Mouse (Mus musculus) limb, embryonic 14.5 days (tissue): ENCODE measurements around the gene Trim15. TPM values are rescaled to one million over a fixed set of nuclear protein-coding genes. Genes with fewer than 3 reads are reported as not detected.
A peak's percentile ranks its signal among the peaks of the same experiment; 100 is the strongest.

Experiments used
- ATAC-seq: fragments of 200-750 bp; cut with Nextera tagmentation; 2 replicates; pipeline ENCODE4 v1.8.0; 2017; ENCODE audit warnings: low read depth, moderate number of reproducible peaks, moderate TSS enrichment; ENCODE audit not compliant: low FRiP score
- DNase-seq: peaks from one replicate; pipeline ENCODE4 v3.0.0-alpha.2; 2015; ENCODE audit warnings: low spot score
- H3K27ac ChIP-seq: fragments of 300-500 bp; sonication (generic); replicated peaks from 2 replicates; pipeline ENCODE4 v1.5.1; 2014; ENCODE audit warnings: low read depth, mild to moderate bottlenecking, low read length, moderate library complexity, mixed read lengths
- H3K27me3 ChIP-seq: fragments of 300-500 bp; sonication (generic); 2 replicates; pipeline ENCODE4 v1.6.1; 2014; ENCODE audit warnings: low read length, mixed read lengths; ENCODE audit not compliant: control insufficient read depth, insufficient read depth
- H3K36me3 ChIP-seq: fragments of 300-500 bp; sonication (generic); 2 replicates; pipeline ENCODE4 v1.6.1; 2014; ENCODE audit warnings: mild to moderate bottlenecking, low read length, moderate library complexity, mixed read lengths; ENCODE audit not compliant: control insufficient read depth, insufficient read depth
- H3K4me1 ChIP-seq: fragments of 300-500 bp; sonication (generic); 2 replicates; pipeline ENCODE4 v1.6.1; 2014; ENCODE audit warnings: antibody characterized with exemption, low read length, mixed read lengths; ENCODE audit not compliant: control insufficient read depth, insufficient read depth
- H3K4me2 ChIP-seq: fragments of 300-500 bp; sonication (generic); replicated peaks from 2 replicates; pipeline ENCODE4 v1.6.1; 2014; ENCODE audit warnings: low read depth, mild to moderate bottlenecking, low read length, moderate library complexity; ENCODE audit not compliant: severe bottlenecking
- H3K4me3 ChIP-seq: fragments of 300-500 bp; sonication (generic); replicated peaks from 2 replicates; pipeline ENCODE4 v1.5.1; 2014; ENCODE audit warnings: low read length
- H3K9ac ChIP-seq: fragments of 300-500 bp; sonication (generic); 2 replicates; pipeline ENCODE4 v1.6.1; 2014; ENCODE audit warnings: mild to moderate bottlenecking, low read depth, low read length, moderate library complexity; ENCODE audit not compliant: severe bottlenecking
- H3K9me3 ChIP-seq: fragments of 300-500 bp; sonication (generic); 2 replicates; pipeline ENCODE4 v1.6.1; 2016; ENCODE audit warnings: low read length; ENCODE audit not compliant: control insufficient read depth
- POLR2A ChIP-seq: fragments of 200-500 bp; IDR thresholded peaks from 2 replicates; pipeline ENCODE4 v1.8.0; 2012; ENCODE audit warnings: inconsistent platforms, mild to moderate bottlenecking, moderate library complexity, borderline replicate concordance; ENCODE audit not compliant: insufficient read depth, insufficient read length; ENCODE audit errors: extremely low read depth
- WGBS: fragments of 180-500 bp; shearing (Covaris S2); extraction: QIAGEN DNeasy Blood & Tissue Kit; methylation state at CpG from one replicate; pipeline ENCODE4 v1.1.7; 2014; 5-methylcytosine and 5-hydroxymethylcytosine counted together
- polyA plus RNA-seq, 2 experiments: library from polyadenylated mRNA; depleted of rRNA in 1 of 2; stranded (reverse) in 1 of 2; unstranded in 1 of 2; fragments of >200 nt; fragmentation: Nextera tagmentation in 1 of 2; extraction: Ambion mirVana in 1 of 2; gene quantifications; 2 replicates each; pipeline versions ENCODE4 v1.2.1 to v1.2.3; 2012 to 2014

Gene Trim15
- polyA plus RNA-seq, 2 experiments, result 0.21 TPM; not detected in 1

DNA sequence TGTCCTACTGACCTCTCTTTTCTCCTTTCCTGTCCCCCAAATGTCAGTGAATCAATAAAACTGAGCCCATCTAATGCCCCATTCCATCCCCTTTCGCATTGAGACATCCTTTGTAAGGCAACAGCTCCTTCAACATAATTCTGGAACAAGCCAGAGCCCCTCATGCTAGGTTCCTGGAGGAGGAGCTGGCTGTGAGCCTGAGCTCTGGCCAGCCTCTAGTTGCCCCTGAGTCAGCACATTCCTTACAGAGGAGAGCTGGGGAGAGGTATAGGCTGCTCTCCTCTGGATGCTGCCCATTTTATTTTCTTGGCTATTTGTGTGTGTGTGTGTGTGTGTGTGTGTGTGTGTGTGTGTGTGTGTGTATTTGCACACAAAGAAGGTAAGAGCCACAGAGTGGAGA is 41.2 kb upstream of the Trim15 start:
- TF ChIP-seq POLR2A, result no peak
- DNase-seq, result peak; percentile 28
- Histone ChIP-seq H3K4me1 (no peaks in the 10 kb centered on the region), H3K27ac (no peak overlapping the region), H3K9ac (no peak overlapping the region), H3K4me3 (no peak overlapping the region), H3K9me3 (no peaks in the 10 kb centered on the region), H3K36me3 (no peaks in the 10 kb centered on the region), H3K4me2 (no peak overlapping the region), H3K27me3 (no peaks in the 10 kb centered on the region)
- ATAC-seq, result no peak
- WGBS, result 40% methylated on average over 1 of the region's 1 CpGs

DNA sequence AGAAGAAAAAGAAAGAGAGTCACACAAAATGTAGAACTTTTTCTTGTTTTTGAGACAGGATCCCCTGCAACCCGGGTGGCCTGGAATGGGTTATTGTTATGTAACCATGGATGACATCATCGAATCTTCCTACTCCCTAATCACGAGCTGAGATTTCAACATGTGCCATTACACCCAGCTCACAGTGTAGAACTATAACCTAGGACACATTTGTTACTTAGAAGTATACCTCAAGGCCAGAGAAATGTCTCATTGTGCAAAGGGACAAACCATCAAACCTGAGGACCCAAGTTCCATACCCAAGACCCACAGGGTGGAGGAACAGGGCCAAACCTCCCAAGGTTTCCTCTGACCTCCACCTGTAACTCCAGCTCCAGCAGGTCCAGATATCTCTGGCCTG is 36.6 kb upstream of the Trim15 start:
- Histone ChIP-seq H3K27ac (no peak overlapping the region), H3K36me3 (no peaks in the 10 kb centered on the region), H3K4me3 (no peak overlapping the region), H3K4me2 (no peak overlapping the region), H3K9me3 (no peaks in the 10 kb centered on the region), H3K9ac (no peak overlapping the region), H3K27me3 (no peaks in the 10 kb centered on the region), H3K4me1 (no peaks in the 10 kb centered on the region)
- ATAC-seq (no peak), DNase-seq (no peak)
- no peak for TF ChIP-seq POLR2A
- WGBS, result 75% methylated on average over 3 of the region's 3 CpGs

DNA sequence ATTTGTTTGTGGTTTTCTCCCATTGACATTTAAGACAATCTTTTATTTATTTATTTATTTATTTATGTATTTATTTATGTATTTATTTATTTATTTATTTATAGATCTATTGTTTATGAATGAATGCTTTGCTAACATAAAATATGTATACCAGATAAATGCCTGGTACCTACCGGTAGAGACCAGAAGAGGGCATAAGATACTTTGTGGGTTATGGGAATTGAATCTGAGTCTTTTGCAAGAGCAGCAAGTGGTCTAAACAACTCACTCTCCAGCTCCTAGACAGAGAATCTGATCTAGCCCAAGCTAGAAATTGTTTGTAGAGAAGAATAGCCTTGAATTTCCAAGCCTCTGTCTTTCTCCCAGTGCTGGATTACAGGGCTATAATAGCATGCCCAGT is 33.7 kb upstream of the Trim15 start:
- Histone ChIP-seq H3K27ac (no peak overlapping the region), H3K4me1 (no peaks in the 10 kb centered on the region), H3K4me3 (no peak overlapping the region), H3K9me3 (no peaks in the 10 kb centered on the region), H3K4me2 (no peak overlapping the region), H3K9ac (no peak overlapping the region), H3K36me3 (no peaks in the 10 kb centered on the region), H3K27me3 (no peaks in the 10 kb centered on the region)
- WGBS, result 27% methylated on average over 1 of the region's 1 CpGs
- no peak for ATAC-seq
- TF ChIP-seq POLR2A, result no peak
- DNase-seq, result no peak

DNA sequence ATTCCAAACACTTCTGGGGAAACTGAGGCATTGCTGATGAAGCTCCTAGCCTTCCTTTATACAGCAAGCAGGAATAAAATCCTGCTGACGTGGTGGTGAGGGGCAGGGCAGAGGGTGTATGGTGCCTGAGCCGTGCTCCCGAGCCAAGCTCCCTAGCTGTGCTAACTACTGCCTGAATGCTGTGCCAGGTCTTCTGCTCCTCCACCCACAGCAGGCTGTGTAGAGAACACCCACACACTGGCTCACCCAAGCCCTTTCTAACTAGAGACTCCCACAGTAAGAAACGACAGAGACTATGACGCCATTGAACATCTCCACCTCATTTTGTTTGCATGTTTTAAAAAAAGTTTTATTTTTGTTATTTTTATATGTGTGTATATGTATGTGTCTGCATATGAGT is 33.0 kb upstream of the Trim15 start:
- TF ChIP-seq POLR2A, result no peak
- no peaks in the 10 kb centered on the region for H3K9me3 ChIP-seq
- ATAC-seq, result no peak

DNA sequence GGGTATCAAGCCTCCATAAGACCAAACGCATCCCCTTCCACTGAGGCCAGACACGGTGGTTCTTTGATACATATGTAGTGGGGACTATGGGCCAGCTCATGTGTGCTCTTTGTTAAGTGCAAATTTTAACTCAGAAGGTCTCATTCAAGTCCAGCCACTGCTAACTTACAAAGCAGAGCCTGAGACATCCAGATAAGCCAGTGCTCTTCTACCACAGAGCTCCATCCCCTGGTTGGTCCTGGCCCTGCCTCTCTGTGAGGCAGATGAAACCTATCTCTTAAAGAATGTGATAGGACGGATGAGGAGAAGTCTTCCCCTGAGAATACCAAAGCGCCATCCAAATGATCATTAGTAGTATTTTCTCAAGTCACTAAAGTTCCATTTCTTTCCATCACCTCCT is 32.4 kb upstream of the Trim15 start:
- Histone ChIP-seq H3K4me2 (no peak overlapping the region), H3K36me3 (no peaks in the 10 kb centered on the region), H3K4me1 (no peaks in the 10 kb centered on the region), H3K27me3 (no peaks in the 10 kb centered on the region), H3K9ac (no peak overlapping the region), H3K27ac (no peak overlapping the region), H3K4me3 (no peak overlapping the region), H3K9me3 (no peaks in the 10 kb centered on the region)
- no peak for ATAC-seq
- no peak for DNase-seq
- no peak for TF ChIP-seq POLR2A
- WGBS, result 85% methylated on average over 4 of the region's 4 CpGs

More for the DNA sequence above, 33.0 kb upstream of the Trim15 start:
- Histone ChIP-seq H3K27me3 (no peaks in the 10 kb centered on the region), H3K4me3 (no peak overlapping the region), H3K27ac (no peak overlapping the region), H3K4me1 (no peaks in the 10 kb centered on the region), H3K36me3 (no peaks in the 10 kb centered on the region), H3K4me2 (no peak overlapping the region), H3K9ac (no peak overlapping the region)
- WGBS, result 80% methylated on average over 5 of the region's 5 CpGs
- DNase-seq, result no peak
